ENCODE assay signal across 24 mouse cellular contexts in the genomic region with DNA sequence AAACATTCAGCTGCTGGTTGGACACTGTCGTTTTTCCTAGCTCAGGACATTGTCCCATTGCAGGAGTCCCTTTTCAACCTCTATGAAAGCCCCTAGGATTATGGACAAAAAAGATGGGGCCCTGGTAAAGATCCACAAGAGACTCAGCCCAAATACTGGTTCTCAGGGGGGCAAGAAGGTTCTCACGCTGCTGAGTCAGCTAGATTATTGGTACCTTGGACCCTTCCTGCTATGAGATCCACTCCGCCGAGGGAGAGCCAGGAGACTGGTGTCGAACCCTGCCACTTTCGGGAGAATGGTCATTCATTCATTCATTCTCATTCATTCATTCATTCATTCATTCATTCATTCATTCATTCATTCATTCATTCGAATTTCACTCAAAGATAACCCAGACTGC. TPM values are rescaled to one million over a fixed set of nuclear protein-coding genes. Genes with fewer than 3 reads are reported as not detected.
DNase-seq lines count a peak whose midpoint lies in the region; ATAC-seq and TF ChIP-seq lines count a peak whose summit lies in the region.
"Had no signal": no experiment of that assay in that cellular context is flagged by ENCODE, and none has a peak within 500 bp of the region (broad histone marks: within the 10 kb centered on the region; RNA-seq: fewer than 3 reads in every experiment).

No protein-coding gene starts in this region.

- H3K9ac ChIP-seq in CH12.LX (ENCODE audit: insufficient read depth, low read depth) = no peak overlapping the region
- no peak overlapping the region for H3K9ac ChIP-seq in ES-E14 (ENCODE audit: insufficient read depth, low read depth, low read length, poor library complexity, severe bottlenecking)
- no peak overlapping the region for H3K9ac ChIP-seq in MEL (ENCODE audit: control insufficient read depth, low read depth, low read length, poor library complexity, severe bottlenecking)
- no peak overlapping the region for H3K9ac ChIP-seq in midbrain, embryonic 15.5 days

- 89% methylated on average over 7 of the region's 7 CpGs for WGBS in midbrain, embryonic 15.5 days

- H3K4me1 ChIP-seq in CH12.LX (ENCODE audit: control insufficient read depth in 1 of 2, insufficient read depth in 2 of 2) = peaks cover 27 to 68% of the 10 kb centered on the region in 2 experiments
- peaks cover 0 to 5% of the 10 kb centered on the region in 2 experiments; a peak in 2 of 4 replicates for H3K4me1 ChIP-seq in ES-E14 (ENCODE audit: control insufficient read depth in 2 of 2, insufficient read depth in 2 of 2, low read length in 2 of 2, poor library complexity in 1 of 2)
- no peaks in the 10 kb centered on the region for H3K4me1 ChIP-seq in MEL (ENCODE audit: control insufficient read depth in 1 of 2, insufficient read depth in 2 of 2, low read length in 2 of 2)
- peaks cover 3% of the 10 kb centered on the region; the same call in 1 of the 2 replicates for H3K4me1 ChIP-seq in midbrain, embryonic 15.5 days

- H3K4me2 ChIP-seq in CH12.LX (ENCODE audit: insufficient read depth, low read depth, poor library complexity, severe bottlenecking) = no peak overlapping the region
- no peak overlapping the region for H3K4me2 ChIP-seq in midbrain, embryonic 15.5 days

- H3K27ac ChIP-seq in CH12.LX (ENCODE audit: insufficient read depth, low read depth) (no peak overlapping the region), ES-E14 (ENCODE audit: insufficient read depth, low read depth, low read length, poor library complexity, severe bottlenecking) (no peak overlapping the region), MEL (ENCODE audit: control insufficient read depth, low read depth, low read length) (no peak overlapping the region)
- H3K27ac ChIP-seq in midbrain, embryonic 15.5 days = no peak overlapping the region

- no peak for TF ChIP-seq CTCF in CH12.LX (conservative IDR thresholded peaks at IDR 0.05 in 1 of 2, IDR thresholded peaks at IDR 0.05 in 1 of 2; ENCODE audit: low read depth in 2 of 2, low read length in 2 of 2)
- no peak for TF ChIP-seq CTCF in MEL (IDR thresholded peaks at IDR 0.05 in 2 of 3, conservative IDR thresholded peaks at IDR 0.05 in 1 of 3; ENCODE audit: control insufficient read depth in 1 of 3, insufficient read depth in 1 of 3, low read depth in 2 of 3, low read length in 3 of 3, poor library complexity in 1 of 3, severe bottlenecking in 1 of 3)

- TF ChIP-seq RAD21 in CH12.LX (IDR thresholded peaks at IDR 0.05; ENCODE audit: low read depth, low read length) = no peak
- TF ChIP-seq RAD21 in MEL (IDR thresholded peaks at IDR 0.05; ENCODE audit: low read depth, low read length) = no peak

- no peak for DNase-seq in CH12.LX (ENCODE audit: extremely low read depth)
- no peak for DNase-seq in ES-E14 (ENCODE audit: low read depth, low spot score)
- no peak for DNase-seq in MEL (ENCODE audit: low read depth, low spot score)
- no peak for DNase-seq in cerebellum, postnatal 25 days
- no peak for DNase-seq in embryo, embryonic 10 days (ENCODE audit: low spot score)
- DNase-seq: adrenal gland, adult 2 months; adrenal gland, adult 8-10 months; adrenal gland, postnatal 10 days; adrenal gland, postnatal 14 days; adrenal gland, postnatal 25 days; adrenal gland, postnatal 36 days; B cell, adult 2 months; cerebellum, adult 11 months; cerebellum, adult 11-12 months; cerebellum, adult 18-20 months; cerebellum, adult 2 months; cerebellum, adult 8-10 months; cerebellum, adult 9-10 months had no signal

- in situ Hi-C loops in CH12.LX (cut with MboI; ENCODE audit: low pct_ligation_motif_present, low pct_unique_long_range_greater_than_20kb, low sequenced_read_pairs) (loop anchor here (5.0 kb wide), 1 partner anchor 65 kb away; the partner anchor contains the start of gene Poc1a), ES-E14 (cut with MboI; ENCODE audit: low sequenced_read_pairs in 2 of 2, unreplicated experiment in 2 of 2) (no loop called here)

- no peak for ATAC-seq in midbrain, embryonic 15.5 days (replicated peaks)
- ATAC-seq: activated CD4-positive, CD25-positive, alpha-beta regulatory T cell, adult 4 months; CD4-positive, CD25-positive, alpha-beta regulatory T cell, adult 4 months; Patski had no signal

- no peak for TF ChIP-seq POLR2A in CH12.LX (IDR thresholded peaks at IDR 0.05; ENCODE audit: low read depth, low read length)
- no peak for TF ChIP-seq POLR2A in MEL (IDR thresholded peaks at IDR 0.05; ENCODE audit: control insufficient read depth in 1 of 2, insufficient read depth in 1 of 2, low read depth in 1 of 2, low read length in 2 of 2, poor library complexity in 1 of 2)

- dilution Hi-C loops in CH12.LX (cut with MboI; ENCODE audit: extremely low pct_ligation_motif_present, extremely low pct_unique_long_range_greater_than_20kb, low sequenced_read_pairs) = no loop called here

- H3K79me2 ChIP-seq in CH12.LX (replicated peaks; ENCODE audit: control insufficient read depth, extremely low read depth, insufficient read depth, poor library complexity, severe bottlenecking) (no peaks in the 10 kb centered on the region), MEL (ENCODE audit: control insufficient read depth, insufficient read depth, low read length, poor library complexity) (no peaks in the 10 kb centered on the region)

- H3K9me3 ChIP-seq in CH12.LX (replicated peaks; ENCODE audit: low read length) (peaks cover 13% of the 10 kb centered on the region), ES-E14 (ENCODE audit: control insufficient read depth, insufficient read depth, low read depth, low read length) (no peaks in the 10 kb centered on the region), MEL (replicated peaks; ENCODE audit: insufficient read depth, low read length) (no peaks in the 10 kb centered on the region)
- no peaks in the 10 kb centered on the region for H3K9me3 ChIP-seq in midbrain, embryonic 15.5 days
- H3K9me3 ChIP-seq: G1E had no signal

- no peak for TF ChIP-seq EP300 in CH12.LX (IDR thresholded peaks at IDR 0.05; ENCODE audit: low read length)
- TF ChIP-seq EP300 in MEL (IDR thresholded peaks at IDR 0.05; ENCODE audit: low read depth in 1 of 2, low read length in 2 of 2) = no peak

- H3K4me3 ChIP-seq in CH12.LX (replicated peaks in 1 of 3; ENCODE audit: low read depth in 2 of 3, low read length in 2 of 3, poor library complexity in 1 of 3) = no peak overlapping the region
- no peak overlapping the region for H3K4me3 ChIP-seq in ES-E14 (ENCODE audit: insufficient read depth in 1 of 2, low read depth in 1 of 2, low read length in 2 of 2, poor library complexity in 1 of 2, severe bottlenecking in 1 of 2)
- no peak overlapping the region for H3K4me3 ChIP-seq in MEL (ENCODE audit: control insufficient read depth in 1 of 2, insufficient read depth in 1 of 2, low read depth in 2 of 2, low read length in 2 of 2)
- no peak overlapping the region for H3K4me3 ChIP-seq in midbrain, embryonic 15.5 days

- H3K27me3 ChIP-seq in CH12.LX (replicated peaks) (no peaks in the 10 kb centered on the region), MEL (ENCODE audit: control insufficient read depth in 1 of 2, insufficient read depth in 2 of 2, low read length in 2 of 2) (no peaks in the 10 kb centered on the region)
- no peaks in the 10 kb centered on the region for H3K27me3 ChIP-seq in midbrain, embryonic 15.5 days (replicated peaks)
- H3K27me3 ChIP-seq: Patski had no signal

- H3K36me3 ChIP-seq in CH12.LX (replicated peaks in 1 of 2; ENCODE audit: control insufficient read depth in 1 of 2, insufficient read depth in 1 of 2, low read length in 1 of 2) = peaks cover 17 to 48% of the 10 kb centered on the region in 2 experiments
- H3K36me3 ChIP-seq in ES-E14 (ENCODE audit: control insufficient read depth, insufficient read depth, low read length, poor library complexity, severe bottlenecking) = peaks cover 27% of the 10 kb centered on the region
- no peaks in the 10 kb centered on the region; a peak in 1 of 4 replicates for H3K36me3 ChIP-seq in MEL (ENCODE audit: control insufficient read depth in 1 of 2, insufficient read depth in 2 of 2, low read length in 2 of 2)
- H3K36me3 ChIP-seq in midbrain, embryonic 15.5 days (replicated peaks) = peaks cover 21% of the 10 kb centered on the region

RNA-seq across cellular contexts. Expression of gene Tlr9, which starts 5.4 kb away (rescaled TPM):
- total RNA-seq in CH12.LX (2012; rRNA removed) (1.4 and 1.5 TPM in 2 replicates), CH12.LX (2014; rRNA removed) (0.54 and 1.0 TPM in 2 replicates), ES-E14 (2012; rRNA removed) (0.09 TPM in 1 of 2 replicates, not detected in the other), MEL (2012; rRNA removed) (not detected in 2 replicates)
- polyA plus RNA-seq in CH12.LX (2012; ENCODE audit: insufficient read length, low read depth) (9.9 and 12.5 TPM in 2 replicates), MEL (2012; ENCODE audit: insufficient read depth in 1 of 2, insufficient read length in 2 of 2, low read depth in 1 of 2, low replicate concordance in 2 of 2, missing spikeins in 1 of 2) (not detected)
- polyA plus RNA-seq in midbrain, embryonic 15.5 days (2015; fragmentation: Nextera tagmentation; extraction: Ambion mirVana) = 0.05 TPM in 1 of 2 replicates, not detected in the other
- polyA plus RNA-seq: C2C12; CD4-positive, CD25-positive, alpha-beta regulatory T cell, adult 4 months; G1E had no signal

RNA-seq across cellular contexts. Expression of gene Twf2, which starts 14.1 kb away (rescaled TPM):
- total RNA-seq in CH12.LX (2012; rRNA removed) = 120 and 156 TPM in 2 replicates
- 177 and 186 TPM in 2 replicates for total RNA-seq in CH12.LX (2014; rRNA removed)
- 129 and 131 TPM in 2 replicates for polyA plus RNA-seq in CH12.LX (2012; ENCODE audit: insufficient read length, low read depth)
- total RNA-seq in ES-E14 (2012; rRNA removed) = 135 and 139 TPM in 2 replicates
- total RNA-seq in MEL (2012; rRNA removed) = 63.9 and 66.8 TPM in 2 replicates
- polyA plus RNA-seq in MEL (2012; ENCODE audit: insufficient read depth in 1 of 2, insufficient read length in 2 of 2, low read depth in 1 of 2, low replicate concordance in 2 of 2, missing spikeins in 1 of 2) = 100 to 1,000 TPM in 1 of 2 experiments, not detected in 1; 101 TPM
- 51.8 and 55.8 TPM in 2 replicates for polyA plus RNA-seq in midbrain, embryonic 15.5 days (2015; fragmentation: Nextera tagmentation; extraction: Ambion mirVana)

RNA-seq across cellular contexts. Expression of gene Ppm1m, which starts 17.4 kb away (rescaled TPM):
- total RNA-seq in CH12.LX (2012; rRNA removed) (86.0 and 103 TPM in 2 replicates), CH12.LX (2014; rRNA removed) (54.7 and 60.1 TPM in 2 replicates), ES-E14 (2012; rRNA removed) (40.6 and 53.9 TPM in 2 replicates), MEL (2012; rRNA removed) (29.4 and 34.2 TPM in 2 replicates)
- polyA plus RNA-seq in CH12.LX (2012; ENCODE audit: insufficient read length, low read depth) (99.8 and 111 TPM in 2 replicates), MEL (2012; ENCODE audit: insufficient read depth in 1 of 2, insufficient read length in 2 of 2, low read depth in 1 of 2, low replicate concordance in 2 of 2, missing spikeins in 1 of 2) (10 to 100 TPM in 1 of 2 experiments, not detected in 1; 47.2 TPM)
- polyA plus RNA-seq in midbrain, embryonic 15.5 days (2015; fragmentation: Nextera tagmentation; extraction: Ambion mirVana) = 17.2 and 20.5 TPM in 2 replicates

RNA-seq across cellular contexts. Expression of gene Alas1, which starts 31.5 kb away (rescaled TPM):
- total RNA-seq in CH12.LX (2012; rRNA removed) (65.1 and 71.9 TPM in 2 replicates), CH12.LX (2014; rRNA removed) (93.1 and 105 TPM in 2 replicates), ES-E14 (2012; rRNA removed) (36.1 and 48.5 TPM in 2 replicates), MEL (2012; rRNA removed) (14.4 and 19.8 TPM in 2 replicates)
- polyA plus RNA-seq in CH12.LX (2012; ENCODE audit: insufficient read length, low read depth) (68.2 and 69.6 TPM in 2 replicates), MEL (2012; ENCODE audit: insufficient read depth in 1 of 2, insufficient read length in 2 of 2, low read depth in 1 of 2, low replicate concordance in 2 of 2, missing spikeins in 1 of 2) (10 to 100 TPM in 1 of 2 experiments, not detected in 1; 15.3 TPM)
- polyA plus RNA-seq in midbrain, embryonic 15.5 days (2015; fragmentation: Nextera tagmentation; extraction: Ambion mirVana) = 91.1 and 99.0 TPM in 2 replicates

RNA-seq across cellular contexts. Expression of gene Wdr82, which starts 46.2 kb away (rescaled TPM):
- total RNA-seq in CH12.LX (2012; rRNA removed) (70.4 and 90.7 TPM in 2 replicates), CH12.LX (2014; rRNA removed) (117 and 131 TPM in 2 replicates), ES-E14 (2012; rRNA removed) (83.7 and 95.8 TPM in 2 replicates), MEL (2012; rRNA removed) (72.2 and 78.0 TPM in 2 replicates)
- polyA plus RNA-seq in CH12.LX (2012; ENCODE audit: insufficient read length, low read depth) (93.6 and 100 TPM in 2 replicates), MEL (2012; ENCODE audit: insufficient read depth in 1 of 2, insufficient read length in 2 of 2, low read depth in 1 of 2, low replicate concordance in 2 of 2, missing spikeins in 1 of 2) (100 to 1,000 TPM in 1 of 2 experiments, 10 to 100 TPM in 1; 41.7 to 108 TPM)
- 40.5 and 41.1 TPM in 2 replicates for polyA plus RNA-seq in midbrain, embryonic 15.5 days (2015; fragmentation: Nextera tagmentation; extraction: Ambion mirVana)

Comparison
In these comparisons a context has a peak if more than half of its experiments do, and no peak if none do; other contexts are left out.
1. Of the 35 proteins assayed by ChIP-seq in both MEL and CH12.LX: peak only in MEL: none; only in CH12.LX: none; in both: MAFK; in neither: 34.